Mouse (Mus musculus): Measurements from ENCODE around the gene Cxcl14.

GRCm38 (mm10) chr13:56340513-56340912, 44.2 kb upstream of the Cxcl14 start:
- TF ChIP-seq CTCF (conservative IDR thresholded peaks at IDR 0.05 in 1 of 2, IDR thresholded peaks at IDR 0.05 in 1 of 2; ENCODE audit: low read depth in 2 of 2, low read length in 2 of 2) (no peak), TCF12 (IDR thresholded peaks at IDR 0.05; ENCODE audit: low read depth, low read length) (no peak), MAFK (IDR thresholded peaks at IDR 0.05; ENCODE audit: insufficient replicate concordance, low read length) (no peak), NELFE (IDR thresholded peaks at IDR 0.05; ENCODE audit: low read depth, low read length) (no peak), POLR2A (IDR thresholded peaks at IDR 0.05; ENCODE audit: low read depth, low read length) (no peak), PAX5 (IDR thresholded peaks at IDR 0.05; ENCODE audit: low read length) (no peak), EP300 (IDR thresholded peaks at IDR 0.05; ENCODE audit: low read length) (no peak), USF1 (IDR thresholded peaks at IDR 0.05; ENCODE audit: low read depth, low read length) (no peak)

All from CH12.LX (cell line).